Mouse (Mus musculus) right cerebral cortex, postnatal 4 days (tissue): ENCODE measurements at regions not wholly inside any gene's neighbourhood (a gene's known extent, or its start where the extent isn't known, plus 50 kb on each side); places are given as distances from the start of the nearest gene placed in this dataset.
"Not testable (repeated sequence)": the region's sequence is repeated elsewhere in the genome, so short reads cannot be mapped to it uniquely, and the experiment has no call there.

Experiments used
- DNase-seq: peaks from one replicate; pipeline ENCODE4 v3.0.0-alpha.2; 2022

GRCm38 (mm10) chr15:37100767-37101288, 93.3 kb upstream of the Zfp706 start:
- DNase-seq = no peak

- DNase-seq = peak; percentile 50
These were observed 92.6 kb upstream of the Zfp706 start for GRCm38 (mm10) chr15:37099927-37100766.

- no peak for DNase-seq
These were observed 91.6 kb upstream of the Zfp706 start for GRCm38 (mm10) chr15:37099176-37099575.

GRCm38 (mm10) chr15:37097426-37097825, 89.9 kb upstream of the Zfp706 start:
- DNase-seq = no peak

- not testable (repeated sequence) for DNase-seq
These were observed 83.6 kb upstream of the Zfp706 start for GRCm38 (mm10) chr15:37091171-37091570.

DNA sequence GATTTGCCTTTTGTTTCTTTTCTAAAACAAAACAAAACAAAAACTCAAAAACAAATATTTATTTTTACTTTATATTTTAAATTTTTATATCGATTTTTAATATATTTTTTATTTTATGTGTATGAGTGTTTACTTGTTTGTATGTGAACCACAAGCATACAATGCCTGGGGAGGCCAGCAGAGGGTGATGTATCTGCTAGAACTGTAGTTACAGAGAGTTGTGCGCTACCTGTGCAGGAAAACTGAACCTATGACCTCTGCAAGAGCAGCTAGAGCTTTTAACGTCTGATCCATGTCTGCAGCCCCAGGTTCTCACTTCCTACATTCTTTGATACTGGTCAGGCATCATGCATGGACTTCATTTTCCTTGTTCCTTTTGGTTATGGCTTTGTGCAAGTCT, 76.2 kb upstream of the Zfp706 start:
- no peak for DNase-seq

GRCm38 (mm10) chr15:37081836-37082235, 74.3 kb upstream of the Zfp706 start:
- no peak for DNase-seq

DNA sequence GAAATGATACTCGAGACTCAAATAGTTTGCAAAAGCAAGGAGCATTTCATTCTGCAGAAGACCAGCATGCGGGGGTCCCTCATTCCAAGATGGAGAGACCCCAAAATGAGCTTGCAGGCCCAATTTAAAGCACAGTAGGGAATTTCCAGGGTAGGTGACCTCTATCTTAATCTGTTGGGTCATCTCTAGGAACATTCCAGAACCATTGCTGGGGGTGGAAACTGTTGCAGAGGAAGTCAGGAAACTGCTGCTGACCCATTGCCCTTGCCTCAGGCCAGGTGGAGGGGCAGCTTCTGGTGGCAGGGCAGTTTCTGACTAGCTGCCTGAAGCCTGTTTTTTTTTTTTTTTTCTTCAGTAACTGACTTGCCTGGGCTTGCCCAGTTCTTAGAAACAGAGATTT, 73.4 kb upstream of the Zfp706 start:
- no peak for DNase-seq

GRCm38 (mm10) chr15:37080395-37080794, 72.8 kb upstream of the Zfp706 start:
- no peak for DNase-seq

DNA sequence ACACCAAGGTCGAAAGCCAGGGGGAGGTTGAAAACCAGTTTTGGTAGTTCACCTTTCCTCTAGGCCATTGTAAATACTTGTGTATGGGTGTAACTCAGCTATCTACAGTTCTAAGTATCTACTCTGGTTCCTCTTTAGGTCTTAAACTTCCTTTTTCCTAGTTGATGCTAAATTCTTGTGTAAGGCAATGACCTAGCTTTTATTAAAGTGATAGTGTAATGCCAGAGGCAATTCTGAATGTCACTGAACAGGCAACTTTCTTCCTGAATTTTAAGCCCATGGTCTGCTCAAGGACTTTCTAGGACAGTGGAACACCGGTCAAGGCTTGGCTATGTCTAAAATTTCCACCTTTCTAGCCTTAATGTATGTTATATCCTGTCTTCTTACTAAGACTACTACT, 66.6 kb upstream of the Zfp706 start:
- DNase-seq = not testable (repeated sequence)

GRCm38 (mm10) chr15:37072202-37072862, 64.8 kb upstream of the Zfp706 start:
- no peak for DNase-seq

GRCm38 (mm10) chr15:37070188-37070587, 62.6 kb upstream of the Zfp706 start:
- DNase-seq = no peak

DNA sequence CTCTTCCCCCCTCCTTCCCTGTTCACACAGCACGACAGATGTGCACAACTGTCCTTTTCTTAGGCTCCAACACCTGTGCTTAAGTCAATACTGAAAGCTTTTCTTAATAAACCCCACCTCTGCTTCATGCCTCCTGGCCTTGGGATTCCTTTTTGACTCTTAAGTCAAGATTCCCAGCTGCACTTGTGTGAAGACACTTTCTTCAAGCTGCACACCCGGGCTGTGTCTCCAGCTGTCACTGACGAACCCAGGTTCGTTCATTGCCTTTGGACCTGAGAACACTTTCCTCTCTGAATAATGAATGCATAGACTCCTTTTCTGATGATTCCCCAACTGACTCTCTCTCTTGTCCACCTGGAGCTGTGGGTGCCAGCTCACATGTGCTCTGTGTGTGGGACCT, 59.8 kb upstream of the Zfp706 start:
- no peak for DNase-seq

GRCm38 (mm10) chr15:37065926-37066550, 58.5 kb upstream of the Zfp706 start:
- DNase-seq = no peak

DNA sequence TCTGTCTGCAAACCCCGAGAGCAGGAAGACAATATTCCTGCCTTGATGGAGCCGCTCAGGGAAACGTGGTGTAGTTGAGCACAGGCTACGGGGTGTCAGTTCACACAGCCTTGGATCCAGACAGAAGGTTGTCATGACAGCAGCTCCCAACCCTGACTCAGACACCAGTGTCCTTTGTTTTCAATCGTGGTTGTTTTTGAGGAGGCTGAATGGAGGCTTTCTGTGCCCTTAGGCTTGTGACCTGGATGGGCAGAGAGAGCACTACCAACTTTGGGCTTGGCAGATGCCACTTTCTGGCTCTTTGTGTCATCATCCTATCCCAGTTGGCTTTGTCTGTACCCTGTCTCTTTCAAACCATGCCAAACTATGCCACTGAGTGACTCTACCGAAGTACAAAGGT, 57.8 kb upstream of the Zfp706 start:
- no peak for DNase-seq

DNA sequence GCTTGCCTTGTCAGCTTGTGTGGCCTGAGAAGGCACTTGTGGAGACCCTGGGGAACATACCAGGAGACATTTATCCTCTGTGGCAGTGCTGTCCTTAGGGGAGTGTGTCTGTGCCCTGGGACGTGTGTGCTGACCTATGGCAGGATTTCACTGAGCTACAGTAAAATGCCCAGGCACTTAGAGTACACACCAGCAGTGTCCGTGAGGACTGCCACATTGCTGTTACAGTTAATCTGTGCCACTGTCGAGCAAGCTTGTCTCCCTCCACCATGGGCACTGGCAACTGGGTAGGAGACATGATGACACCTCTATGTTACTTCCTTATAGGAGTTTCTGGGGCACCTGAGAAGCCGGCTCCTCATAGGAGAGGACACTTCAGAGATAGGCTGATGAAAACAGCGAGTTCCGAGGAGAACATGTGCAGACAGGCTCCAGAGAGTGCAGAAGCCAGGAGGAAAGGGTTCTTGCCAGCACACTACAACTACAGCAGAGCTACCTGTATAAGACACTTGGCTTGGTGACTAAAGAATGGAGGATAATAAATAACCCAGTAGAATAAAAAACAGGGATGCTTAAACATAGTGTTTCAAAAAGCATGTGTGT, 56.3 kb upstream of the Zfp706 start:
- DNase-seq = no peak

DNA sequence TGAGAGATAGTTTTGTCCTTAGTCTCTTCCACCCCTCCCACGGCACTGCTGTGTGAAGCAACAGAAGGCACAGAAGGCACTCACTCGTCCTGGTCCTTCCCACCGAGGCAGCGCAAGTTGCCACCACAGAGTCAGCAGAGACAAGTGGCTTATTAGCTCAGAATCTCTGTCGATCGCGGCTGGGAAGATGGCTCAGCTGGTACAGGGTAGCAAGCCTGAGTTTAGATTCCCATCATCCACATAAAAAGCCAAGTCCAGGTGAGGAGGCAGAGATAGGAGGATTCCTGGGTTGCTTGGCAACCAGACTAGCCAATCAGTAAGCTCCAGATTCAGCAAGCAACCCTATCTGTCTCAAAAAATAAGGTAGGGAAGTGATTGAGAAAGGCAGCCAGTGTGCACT, 55.0 kb upstream of the Zfp706 start:
- no peak for DNase-seq

DNA sequence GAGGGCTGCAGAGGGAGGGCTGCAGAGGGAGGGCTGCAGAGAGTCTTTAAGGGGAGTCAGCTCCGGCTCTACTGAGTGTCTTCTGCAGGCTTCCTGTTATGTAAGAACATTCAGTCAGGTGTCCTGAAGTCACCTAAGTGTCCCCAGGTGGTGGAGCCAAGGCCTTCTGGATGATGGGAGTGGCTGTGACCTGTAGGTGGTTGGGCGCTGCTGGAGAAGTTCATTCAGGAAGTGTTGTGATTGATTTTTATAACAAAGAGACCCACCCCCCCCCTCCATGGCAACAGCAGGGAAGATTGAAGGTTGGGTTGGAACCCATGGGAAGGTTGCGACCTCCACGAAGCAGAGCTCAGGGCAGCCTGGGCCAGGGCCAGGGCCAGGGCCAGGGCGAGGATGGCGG, 53.9 kb upstream of the Zfp706 start:
- DNase-seq = no peak

DNA sequence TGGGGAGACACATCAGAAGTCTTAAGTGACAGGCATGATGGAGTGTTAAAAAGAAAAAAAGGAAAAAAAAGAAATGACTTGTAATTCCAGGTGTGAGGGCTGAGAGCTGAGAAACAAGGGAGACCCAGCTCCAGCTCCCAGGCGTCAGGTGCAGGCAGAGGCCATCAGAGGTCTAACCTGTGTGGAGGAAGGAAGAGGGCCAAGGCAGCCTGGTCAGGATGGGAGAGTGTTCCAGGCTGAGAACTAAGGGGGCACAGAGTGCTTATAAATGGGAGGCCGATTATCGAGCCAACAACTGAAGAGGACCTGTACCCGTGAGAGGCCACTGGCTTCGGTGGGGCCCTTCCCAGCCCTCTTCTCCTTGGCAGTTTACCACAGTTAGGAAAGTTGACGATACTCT, 53.3 kb upstream of the Zfp706 start:
- no peak for DNase-seq
